Mouse (Mus musculus) MEL (cell line): ENCODE results near the gene Ovol1. TPM values are rescaled to one million over a fixed set of nuclear protein-coding genes. Genes with fewer than 3 reads are reported as not detected.

Source experiments
- DNase-seq: peaks from one replicate; pipeline ENCODE4 v3.0.0; 2011; ENCODE audit warnings: low read depth, low spot score
- H3K27ac ChIP-seq: 2 replicates; pipeline ENCODE4 v1.5.1; 2012; ENCODE audit warnings: low read depth, mild to moderate bottlenecking, control low read depth, low read length, moderate library complexity; ENCODE audit not compliant: control insufficient read depth
- H3K27me3 ChIP-seq, 2 experiments: fragments of 150-350 bp in 1 of 2; sonication (generic) in 1 of 2; 2 replicates each; pipeline ENCODE4 v1.6.1; 2012; ENCODE audit warnings: low read length in 2 of 2, mild to moderate bottlenecking in 2 of 2, improper control_type of control experiment in 1 of 2, moderate library complexity in 1 of 2; ENCODE audit not compliant: insufficient read depth in 2 of 2, control insufficient read depth in 1 of 2
- H3K36me3 ChIP-seq, 2 experiments: 2 replicates each; pipeline ENCODE4 v1.6.1; 2012 to 2014; ENCODE audit warnings: low read length in 2 of 2, improper control_type of control experiment in 1 of 2, inconsistent platforms in 1 of 2, mild to moderate bottlenecking in 1 of 2; ENCODE audit not compliant: insufficient read depth in 2 of 2, control insufficient read depth in 1 of 2
- H3K4me1 ChIP-seq, 2 experiments: fragments of 150-350 bp in 1 of 2; sonication (generic) in 1 of 2; 2 replicates each; pipeline ENCODE4 v1.6.1; 2012; ENCODE audit warnings: low read length in 2 of 2, improper control_type of control experiment in 1 of 2, mild to moderate bottlenecking in 1 of 2; ENCODE audit not compliant: insufficient read depth in 2 of 2, control insufficient read depth in 1 of 2
- H3K4me3 ChIP-seq, 2 experiments: fragments of 150-350 bp in 1 of 2; sonication (generic) in 1 of 2; 2 replicates each; pipeline ENCODE4 v1.5.1; 2012; ENCODE audit warnings: low read depth in 2 of 2, low read length in 2 of 2, mild to moderate bottlenecking in 2 of 2, moderate library complexity in 2 of 2, control low read depth in 1 of 2, improper control_type of control experiment in 1 of 2; ENCODE audit not compliant: control insufficient read depth in 1 of 2, insufficient read depth in 1 of 2
- H3K79me2 ChIP-seq: 2 replicates; pipeline ENCODE4 v1.6.1; 2012; ENCODE audit warnings: mild to moderate bottlenecking, low read length, moderate library complexity; ENCODE audit not compliant: control insufficient read depth, poor library complexity, insufficient read depth
- H3K9ac ChIP-seq: 2 replicates; pipeline ENCODE4 v1.6.1; 2012; ENCODE audit warnings: low read depth, mild to moderate bottlenecking, control low read depth, low read length, moderate library complexity; ENCODE audit not compliant: control insufficient read depth, poor library complexity, severe bottlenecking
- H3K9me3 ChIP-seq: fragments of 150-350 bp; sonication (generic); replicated peaks from 2 replicates; pipeline ENCODE4 v1.6.1; 2012; ENCODE audit warnings: mild to moderate bottlenecking, low read length, improper control_type of control experiment, moderate library complexity; ENCODE audit not compliant: insufficient read depth
- BHLHE40 ChIP-seq: IDR thresholded peaks from 2 replicates; pipeline ENCODE4 v1.6.1; 2012; ENCODE audit warnings: low read depth, mild to moderate bottlenecking, inconsistent platforms, low read length, improper control_type of control experiment, borderline replicate concordance
- CHD1 ChIP-seq: IDR thresholded peaks from 2 replicates; pipeline ENCODE4 v1.6.1; 2012; ENCODE audit warnings: low read depth, mild to moderate bottlenecking, inconsistent platforms, low read length, improper control_type of control experiment
- CHD2 ChIP-seq: IDR thresholded peaks from 2 replicates; pipeline ENCODE4 v1.6.1; 2011; ENCODE audit warnings: low read length, improper control_type of control experiment
- CTCF ChIP-seq, 3 experiments: IDR thresholded peaks in 2 of 3; conservative IDR thresholded peaks in 1 of 3; 2 replicates each; pipeline ENCODE4 v1.5.1; 2011 to 2012; ENCODE audit warnings: low read length in 3 of 3, low read depth in 2 of 3, mild to moderate bottlenecking in 2 of 3, improper control_type of control experiment in 1 of 3, inconsistent platforms in 1 of 3, mixed read lengths in 1 of 3, moderate library complexity in 1 of 3; ENCODE audit not compliant: control insufficient read depth in 1 of 3, insufficient read depth in 1 of 3, poor library complexity in 1 of 3, severe bottlenecking in 1 of 3
- EP300 ChIP-seq, 2 experiments: IDR thresholded peaks; 2 replicates each; pipeline ENCODE4 v1.6.1; 2011; ENCODE audit warnings: improper control_type of control experiment in 2 of 2, low read length in 2 of 2, low read depth in 1 of 2, mild to moderate bottlenecking in 1 of 2
- GABPA ChIP-seq: IDR thresholded peaks from 2 replicates; pipeline ENCODE4 v1.6.1; 2012; ENCODE audit warnings: low read depth, mild to moderate bottlenecking, inconsistent platforms, low read length, improper control_type of control experiment, moderate library complexity
- KAT2A ChIP-seq: conservative IDR thresholded peaks from 2 replicates; pipeline ENCODE4 v1.6.1; 2012; ENCODE audit warnings: low read depth, low read length, improper control_type of control experiment, inconsistent platforms
- MAFK ChIP-seq: IDR thresholded peaks from 2 replicates; pipeline ENCODE4 v1.6.1; 2011; ENCODE audit warnings: low read depth, mild to moderate bottlenecking, low read length, improper control_type of control experiment, borderline replicate concordance
- MAZ ChIP-seq: IDR thresholded peaks from 2 replicates; pipeline ENCODE4 v1.6.1; 2012; ENCODE audit warnings: low read depth, mild to moderate bottlenecking, inconsistent platforms, low read length, improper control_type of control experiment
- MYB ChIP-seq: IDR thresholded peaks from 2 replicates; pipeline ENCODE4 v1.6.1; 2011; ENCODE audit warnings: mild to moderate bottlenecking, low read depth, low read length, improper control_type of control experiment
- NRF1 ChIP-seq: IDR thresholded peaks from 2 replicates; pipeline ENCODE4 v1.6.1; 2014; ENCODE audit warnings: low read depth, mild to moderate bottlenecking, inconsistent platforms, low read length, improper control_type of control experiment, moderate library complexity; ENCODE audit not compliant: poor library complexity, insufficient read depth, severe bottlenecking
- POLR2A ChIP-seq, 2 experiments: IDR thresholded peaks; 2 replicates each; pipeline ENCODE4 v1.6.1; 2011 to 2012; ENCODE audit warnings: low read length in 2 of 2, mild to moderate bottlenecking in 2 of 2, control low read depth in 1 of 2, improper control_type of control experiment in 1 of 2, low read depth in 1 of 2, moderate library complexity in 1 of 2; ENCODE audit not compliant: control insufficient read depth in 1 of 2, insufficient read depth in 1 of 2, poor library complexity in 1 of 2
- POLR2AphosphoS2 ChIP-seq: IDR thresholded peaks from 2 replicates; pipeline ENCODE4 v1.6.1; 2011; ENCODE audit warnings: low read length, improper control_type of control experiment
- RAD21 ChIP-seq: IDR thresholded peaks from 2 replicates; pipeline ENCODE4 v1.6.1; 2011; ENCODE audit warnings: mild to moderate bottlenecking, low read depth, low read length, improper control_type of control experiment
- RCOR1 ChIP-seq: IDR thresholded peaks from 2 replicates; pipeline ENCODE4 v1.6.1; 2012; ENCODE audit warnings: low read depth, mild to moderate bottlenecking, inconsistent platforms, low read length, improper control_type of control experiment
- SIN3A ChIP-seq: IDR thresholded peaks from 2 replicates; pipeline ENCODE4 v1.6.1; 2012; ENCODE audit warnings: low read length, improper control_type of control experiment, inconsistent platforms
- TBP ChIP-seq: IDR thresholded peaks from 2 replicates; pipeline ENCODE4 v1.8.0; 2011; ENCODE audit warnings: low read depth, low read length, improper control_type of control experiment
- TCF12 ChIP-seq: IDR thresholded peaks from 2 replicates; pipeline ENCODE4 v1.6.1; 2014; ENCODE audit warnings: low read depth, mild to moderate bottlenecking, inconsistent platforms, low read length, improper control_type of control experiment, moderate library complexity
- UBTF ChIP-seq: IDR thresholded peaks from 2 replicates; pipeline ENCODE4 v1.6.1; 2012; ENCODE audit warnings: low read depth, mild to moderate bottlenecking, inconsistent platforms, low read length, improper control_type of control experiment, moderate library complexity, borderline replicate concordance; ENCODE audit not compliant: insufficient read depth
- USF2 ChIP-seq, 2 experiments: IDR thresholded peaks; 2 replicates each; pipeline ENCODE4 v1.6.1; 2011 to 2012; ENCODE audit warnings: improper control_type of control experiment in 2 of 2, low read length in 2 of 2, borderline replicate concordance in 1 of 2, inconsistent platforms in 1 of 2, low read depth in 1 of 2, mild to moderate bottlenecking in 1 of 2; ENCODE audit not compliant: insufficient read depth in 1 of 2
- ZC3H11A ChIP-seq: IDR thresholded peaks from 2 replicates; pipeline ENCODE4 v1.6.1; 2012; ENCODE audit warnings: low read depth, mild to moderate bottlenecking, inconsistent platforms, low read length, improper control_type of control experiment
- ZMIZ1 ChIP-seq: IDR thresholded peaks from 2 replicates; pipeline ENCODE4 v1.6.1; 2012; ENCODE audit warnings: low read depth, mild to moderate bottlenecking, inconsistent platforms, low read length, improper control_type of control experiment, moderate library complexity
- ZNF384 ChIP-seq: IDR thresholded peaks from 2 replicates; pipeline ENCODE4 v1.6.1; 2012; ENCODE audit warnings: low read depth, mild to moderate bottlenecking, inconsistent platforms, low read length, improper control_type of control experiment
- polyA plus RNA-seq, 2 experiments: library from polyadenylated mRNA; stranded (reverse) in 1 of 2; unstranded in 1 of 2; fragments of >175 nt in 1 of 2; fragments of >200 nt in 1 of 2; gene quantifications; 2 replicates each; pipeline versions ENCODE4 v1.2.1 to v1.2.4; 2012; ENCODE audit warnings: low replicate concordance in 2 of 2, low read depth in 1 of 2; ENCODE audit not compliant: insufficient read length in 2 of 2, insufficient read depth in 1 of 2, missing spikeins in 1 of 2
- total RNA-seq: library from RNA; depleted of rRNA; stranded (reverse); fragments of 300-350 nt; gene quantifications from 2 replicates; pipeline ENCODE4 v1.2.3, GENCODE M21; 2012

Gene Ovol1
- total and polyA plus RNA-seq, 3 experiments = 0.06 TPM; not detected in 2

DNA sequence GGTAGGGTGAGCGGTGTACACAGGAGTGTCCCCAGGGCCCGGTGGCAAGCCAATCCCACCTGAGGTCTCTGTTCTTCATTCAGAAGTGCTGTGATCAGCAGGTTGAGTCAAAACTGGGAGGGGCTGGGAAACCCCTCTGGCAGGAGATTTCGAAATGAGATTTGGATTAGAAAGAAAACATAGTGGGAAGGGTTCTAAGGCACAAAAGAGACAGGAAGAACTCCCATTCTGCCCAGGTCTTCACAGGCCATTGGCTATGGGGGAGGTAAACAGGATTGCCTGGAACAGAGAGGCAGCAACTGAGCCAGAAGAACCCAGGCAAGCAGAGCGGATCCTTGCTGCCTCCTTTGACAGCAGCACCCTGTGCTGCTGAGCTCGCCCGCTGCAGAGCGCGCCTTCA, 21.7 kb downstream of the Ovol1 start:
- no peaks in the 10 kb centered on the region for H3K79me2 ChIP-seq
- H3K4me1 ChIP-seq = no peaks in the 10 kb centered on the region
- H3K27me3 ChIP-seq = no peaks in the 10 kb centered on the region
- H3K9me3 ChIP-seq = no peaks in the 10 kb centered on the region
- H3K4me3 ChIP-seq = no peak overlapping the region
- no peak for DNase-seq
- no peak for TF ChIP-seq TCF12
- no peak for TF ChIP-seq GABPA
- no peak for TF ChIP-seq CTCF (IDR thresholded peaks at IDR 0.05 in 2 of 3, conservative IDR thresholded peaks at IDR 0.05 in 1 of 3; ENCODE audit: control insufficient read depth in 1 of 3, insufficient read depth in 1 of 3, low read depth in 2 of 3, low read length in 3 of 3, poor library complexity in 1 of 3, severe bottlenecking in 1 of 3)
- no peak for TF ChIP-seq ZC3H11A
- TF ChIP-seq NRF1 = no peak
- TF ChIP-seq UBTF = no peak
- TF ChIP-seq POLR2AphosphoS2 = no peak
- no peak for TF ChIP-seq ZNF384
- TF ChIP-seq RCOR1 = no peak
- no peak for TF ChIP-seq KAT2A
- TF ChIP-seq CHD1 = no peak
- TF ChIP-seq RAD21 = no peak
- TF ChIP-seq USF2 (IDR thresholded peaks at IDR 0.05; ENCODE audit: borderline replicate concordance in 1 of 2, insufficient read depth in 1 of 2, low read depth in 1 of 2, low read length in 2 of 2) = no peak
- no peak for TF ChIP-seq CHD2
- TF ChIP-seq BHLHE40 = no peak
- TF ChIP-seq ZMIZ1 = no peak
- no peak for TF ChIP-seq MAFK
- TF ChIP-seq SIN3A = no peak
- no peaks in the 10 kb centered on the region for H3K36me3 ChIP-seq
- no peak overlapping the region for H3K9ac ChIP-seq
- H3K27ac ChIP-seq = no peak overlapping the region

DNA sequence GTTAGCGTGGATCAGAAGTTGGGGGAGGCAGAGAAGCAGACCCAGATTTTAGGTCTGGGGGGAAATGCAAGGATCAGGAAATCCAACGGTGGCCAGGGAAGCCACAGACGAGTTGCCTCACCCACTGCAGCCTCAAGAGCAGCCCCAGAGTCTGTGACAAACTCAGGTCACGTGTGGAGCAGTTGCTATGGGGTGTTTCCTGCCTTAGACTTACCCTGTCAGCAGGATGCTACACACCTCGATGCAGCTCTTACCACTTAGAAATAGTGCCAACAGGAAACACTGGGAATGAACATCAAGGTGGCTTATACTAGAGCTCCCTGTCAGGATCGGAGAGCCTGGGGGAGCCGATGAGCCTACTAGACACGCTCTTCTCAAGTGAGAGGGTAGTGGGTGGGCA, 27.9 kb downstream of the Ovol1 start:
- no peak overlapping the region for H3K27ac ChIP-seq
- H3K27me3 ChIP-seq = no peaks in the 10 kb centered on the region
- no peak for DNase-seq
- H3K9me3 ChIP-seq = no peaks in the 10 kb centered on the region
- no peaks in the 10 kb centered on the region; a peak in 1 of 4 replicates for H3K36me3 ChIP-seq
- TF ChIP-seq BHLHE40 (no peak), SIN3A (no peak), NRF1 (no peak), MAFK (no peak), UBTF (no peak), MAZ (no peak), TBP (no peak), CHD2 (no peak), MYB (no peak), CHD1 (no peak), POLR2A (IDR thresholded peaks at IDR 0.05; ENCODE audit: control insufficient read depth in 1 of 2, insufficient read depth in 1 of 2, low read depth in 1 of 2, low read length in 2 of 2, poor library complexity in 1 of 2) (no peak), EP300 (IDR thresholded peaks at IDR 0.05; ENCODE audit: low read depth in 1 of 2, low read length in 2 of 2) (no peak)
- no peak overlapping the region for H3K4me3 ChIP-seq
- no peaks in the 10 kb centered on the region for H3K79me2 ChIP-seq
- no peaks in the 10 kb centered on the region for H3K4me1 ChIP-seq
- no peak overlapping the region for H3K9ac ChIP-seq
